Mouse (Mus musculus) stomach, embryonic 16.5 days (tissue): ENCODE results near the gene Prr15. TPM values are rescaled to one million over a fixed set of nuclear protein-coding genes. Genes with fewer than 3 reads are reported as not detected.

Experiments
- ATAC-seq: fragments of 200-750 bp; cut with Nextera tagmentation; 2 replicates; pipeline ENCODE4 v1.8.0; 2017; ENCODE audit warnings: moderate number of reproducible peaks, moderate TSS enrichment; ENCODE audit not compliant: insufficient read depth, low FRiP score
- H3K27ac ChIP-seq: fragments of 300-500 bp; sonication (generic); 2 replicates; pipeline ENCODE4 v1.5.1; 2014; ENCODE audit warnings: low read length
- H3K27me3 ChIP-seq: fragments of 300-500 bp; sonication (generic); 2 replicates; pipeline ENCODE4 v1.6.1; 2014; ENCODE audit warnings: low read length, control low read depth, mixed read lengths; ENCODE audit not compliant: control insufficient read depth, insufficient read depth
- H3K36me3 ChIP-seq: fragments of 300-500 bp; sonication (generic); 2 replicates; pipeline ENCODE4 v1.6.1; 2014; ENCODE audit warnings: low read length; ENCODE audit not compliant: control insufficient read depth, insufficient read depth
- H3K4me1 ChIP-seq: fragments of 300-500 bp; sonication (generic); 2 replicates; pipeline ENCODE4 v1.6.1; 2014; ENCODE audit warnings: low read length, control low read depth, mixed read lengths; ENCODE audit not compliant: control insufficient read depth, insufficient read depth
- H3K4me2 ChIP-seq: fragments of 300-500 bp; sonication (generic); 2 replicates; pipeline ENCODE4 v1.6.1; 2014; ENCODE audit warnings: low read depth, low read length, mixed read lengths
- H3K4me3 ChIP-seq: fragments of 300-500 bp; sonication (generic); replicated peaks from 2 replicates; pipeline ENCODE4 v1.5.1; 2014; ENCODE audit warnings: mild to moderate bottlenecking, low read length
- H3K9ac ChIP-seq: fragments of 300-500 bp; sonication (generic); 2 replicates; pipeline ENCODE4 v1.6.1; 2014; ENCODE audit warnings: low read length
- H3K9me3 ChIP-seq: fragments of 300-500 bp; sonication (generic); replicated peaks from 2 replicates; pipeline ENCODE4 v1.6.1; 2016; ENCODE audit warnings: low read length, control low read depth; ENCODE audit not compliant: control insufficient read depth
- WGBS: fragments of 180-500 bp; shearing (Covaris S2); extraction: QIAGEN DNeasy Blood & Tissue Kit; methylation state at CpG from one replicate; pipeline ENCODE4 v1.1.7; 2014; 5-methylcytosine and 5-hydroxymethylcytosine counted together
- polyA plus RNA-seq: library from polyadenylated mRNA; unstranded; fragments of >200 nt; fragmentation: Nextera tagmentation; extraction: Ambion mirVana; gene quantifications from 2 replicates; pipeline ENCODE4 v1.2.1, GENCODE M21; 2015

Prr15 gene
- 8.7 and 8.8 TPM in 2 replicates for polyA plus RNA-seq

- H3K9me3 ChIP-seq, result no peaks in the 10 kb centered on the region
- peak within 1 kb of the TSS; percentile 71 for H3K9ac ChIP-seq
- peak within 1 kb of the TSS; percentile 97 for H3K4me2 ChIP-seq
- H3K4me1 ChIP-seq, result peaks cover 4% of the 10 kb centered on the region; the same call in 1 of the 2 replicates
- 0 out of 2 replicates have a peak, but pooled peaks cover 2% of the 10 kb centered on the region for H3K27me3 ChIP-seq
- peak within 1 kb of the TSS; percentile 56 for H3K4me3 ChIP-seq
- 44% methylated on average over 3 of the region's 3 CpGs for WGBS
- no peak for ATAC-seq
- H3K36me3 ChIP-seq, result no peaks in the 10 kb centered on the region
- H3K27ac ChIP-seq, result no peak within 1 kb of the TSS
Observed at GRCm38 (mm10) chr6:54325246-54325885, at the start of gene Prr15. TSS of gene Prr15 (plus strand) at chr6:54325835.

- no peaks in the 10 kb centered on the region for H3K36me3 ChIP-seq
- 61% methylated on average over 4 of the region's 4 CpGs for WGBS
- H3K4me2 ChIP-seq, result no peak overlapping the region
- no peak overlapping the region for H3K4me3 ChIP-seq
- no peaks in the 10 kb centered on the region for H3K9me3 ChIP-seq
- no peak overlapping the region for H3K9ac ChIP-seq
- ATAC-seq, result 0 out of 2 replicates have a peak, but pooled peaks have one; percentile 14
- no peaks in the 10 kb centered on the region for H3K27me3 ChIP-seq
- H3K4me1 ChIP-seq, result peaks cover 49% of the 10 kb centered on the region
- H3K27ac ChIP-seq, result peak overlapping the region; percentile 46
Observed at GRCm38 (mm10) chr6:54277234-54277633, 48.4 kb upstream of the Prr15 start.

GRCm38 (mm10) chr6:54277828-54278227 is 47.8 kb upstream of the Prr15 start:
- ATAC-seq, result no peak
- no peaks in the 10 kb centered on the region for H3K27me3 ChIP-seq
- 35% methylated on average over 5 of the region's 5 CpGs for WGBS
- H3K36me3 ChIP-seq, result no peaks in the 10 kb centered on the region
- H3K9ac ChIP-seq, result no peak overlapping the region; the same call in 1 of the 2 replicates
- peak overlapping the region; percentile 46; the same call in 1 of the 2 replicates for H3K27ac ChIP-seq
- peaks cover 47% of the 10 kb centered on the region for H3K4me1 ChIP-seq
- H3K4me2 ChIP-seq, result no peak overlapping the region
- H3K4me3 ChIP-seq, result no peak overlapping the region
- no peaks in the 10 kb centered on the region for H3K9me3 ChIP-seq

DNA sequence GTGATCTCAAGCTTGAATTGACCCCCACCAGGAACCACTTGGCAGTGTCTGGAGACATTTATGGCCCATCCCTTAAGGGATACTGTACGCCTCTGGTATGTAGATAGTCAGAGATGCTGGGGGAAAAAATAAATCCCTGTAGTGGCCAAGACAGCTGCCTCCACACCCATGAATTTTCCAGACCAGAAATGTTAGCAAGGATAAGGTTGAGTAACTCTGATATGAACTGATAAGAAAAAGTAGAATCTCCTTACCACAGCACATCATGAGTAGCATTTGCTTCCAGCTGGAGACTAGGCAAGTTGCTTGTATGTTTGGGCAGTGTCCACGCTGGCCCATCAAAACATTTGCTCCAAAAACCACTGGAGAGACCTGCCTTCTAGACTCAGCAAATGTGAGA is 47.0 kb upstream of the Prr15 start:
- Histone ChIP-seq H3K9me3 (no peaks in the 10 kb centered on the region), H3K36me3 (no peaks in the 10 kb centered on the region), H3K4me2 (no peak overlapping the region), H3K4me3 (no peak overlapping the region), H3K9ac (no peak overlapping the region), H3K27me3 (no peaks in the 10 kb centered on the region), H3K4me1 (peaks cover 40% of the 10 kb centered on the region), H3K27ac (no peak overlapping the region)
- no peak for ATAC-seq
- WGBS, result 68% methylated on average over 2 of the region's 2 CpGs

- peaks cover 39% of the 10 kb centered on the region for H3K4me1 ChIP-seq
- H3K4me2 ChIP-seq, result no peak overlapping the region
- no peak overlapping the region for H3K27ac ChIP-seq
- WGBS, result 33% methylated on average over 11 of the region's 11 CpGs
- H3K9ac ChIP-seq, result no peak overlapping the region
- H3K9me3 ChIP-seq, result no peaks in the 10 kb centered on the region
- H3K36me3 ChIP-seq, result no peaks in the 10 kb centered on the region
- H3K4me3 ChIP-seq, result no peak overlapping the region
- H3K27me3 ChIP-seq, result no peaks in the 10 kb centered on the region
- ATAC-seq, result no peak
Observed at GRCm38 (mm10) chr6:54279391-54279790, 46.2 kb upstream of the Prr15 start.

- H3K27ac ChIP-seq, result no peak overlapping the region
- no peaks in the 10 kb centered on the region for H3K9me3 ChIP-seq
- no peak for ATAC-seq
- no peaks in the 10 kb centered on the region for H3K27me3 ChIP-seq
- H3K4me1 ChIP-seq, result peaks cover 34% of the 10 kb centered on the region
- no peak overlapping the region for H3K4me3 ChIP-seq
- H3K4me2 ChIP-seq, result no peak overlapping the region
- H3K9ac ChIP-seq, result no peak overlapping the region
- 77% methylated on average over 6 of the region's 6 CpGs for WGBS
- no peaks in the 10 kb centered on the region for H3K36me3 ChIP-seq
Observed at GRCm38 (mm10) chr6:54280248-54280647, 45.4 kb upstream of the Prr15 start.

DNA sequence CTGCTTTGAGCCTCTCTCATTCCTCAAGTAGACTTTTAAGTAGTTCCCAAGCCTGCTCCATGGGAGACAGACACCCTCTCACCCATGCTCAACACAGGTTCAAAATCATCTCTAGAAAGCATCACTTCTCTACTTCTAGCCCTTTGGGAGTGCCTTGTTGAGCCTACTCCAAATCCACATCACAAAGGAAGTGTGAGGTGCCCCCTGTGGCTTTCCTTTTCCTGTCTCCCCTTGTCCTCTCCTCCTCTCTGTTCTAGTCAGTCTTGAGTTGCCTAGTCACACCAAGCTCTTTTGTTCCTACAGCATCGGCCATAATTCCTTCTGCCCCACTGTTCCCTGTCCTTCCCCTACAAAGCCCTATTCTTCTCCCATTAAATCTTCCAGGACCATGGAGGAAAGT is 42.3 kb upstream of the Prr15 start:
- H3K27me3 ChIP-seq, result no peaks in the 10 kb centered on the region
- no peak for ATAC-seq
- no peak overlapping the region for H3K4me3 ChIP-seq
- H3K4me2 ChIP-seq, result no peak overlapping the region
- no peaks in the 10 kb centered on the region for H3K9me3 ChIP-seq
- no peaks in the 10 kb centered on the region for H3K36me3 ChIP-seq
- H3K4me1 ChIP-seq, result peaks cover 15% of the 10 kb centered on the region
- H3K27ac ChIP-seq, result no peak overlapping the region
- no peak overlapping the region for H3K9ac ChIP-seq
- 81% methylated on average over 1 of the region's 1 CpGs for WGBS

GRCm38 (mm10) chr6:54284167-54284711 is 41.4 kb upstream of the Prr15 start:
- Histone ChIP-seq H3K36me3 (no peaks in the 10 kb centered on the region), H3K9ac (no peak overlapping the region), H3K4me2 (no peak overlapping the region), H3K9me3 (no peaks in the 10 kb centered on the region), H3K4me1 (peaks cover 7% of the 10 kb centered on the region), H3K27ac (no peak overlapping the region), H3K27me3 (no peaks in the 10 kb centered on the region), H3K4me3 (no peak overlapping the region)
- no peak for ATAC-seq
- 81% methylated on average over 12 of the region's 12 CpGs for WGBS

DNA sequence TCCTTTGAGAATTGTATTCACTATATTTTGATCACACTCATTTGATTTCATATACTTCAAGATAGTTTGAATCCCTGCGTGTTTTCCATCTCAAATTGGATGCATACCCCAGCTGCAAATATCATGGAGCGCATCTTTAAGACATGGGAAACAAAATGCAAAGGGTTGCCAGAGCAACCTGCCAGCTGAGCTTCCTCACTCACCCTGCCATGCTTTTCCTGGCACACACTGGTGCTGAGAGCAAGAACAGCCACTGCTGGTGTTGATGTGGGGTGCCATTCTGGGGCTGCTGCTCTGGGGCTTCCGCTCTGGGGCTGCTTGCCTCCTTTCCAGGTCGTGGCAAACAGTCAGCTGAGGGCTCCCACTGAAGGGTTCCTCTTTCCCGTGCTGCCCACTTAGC is 38.8 kb upstream of the Prr15 start:
- 80% methylated on average over 5 of the region's 5 CpGs for WGBS
- Histone ChIP-seq H3K27me3 (no peaks in the 10 kb centered on the region), H3K9me3 (no peaks in the 10 kb centered on the region), H3K4me3 (no peak overlapping the region), H3K4me1 (no peaks in the 10 kb centered on the region), H3K27ac (no peak overlapping the region), H3K4me2 (no peak overlapping the region), H3K9ac (no peak overlapping the region), H3K36me3 (no peaks in the 10 kb centered on the region)
- no peak for ATAC-seq
